Mouse (Mus musculus) adrenal gland, postnatal 36 days (tissue): ENCODE measurements at regions not wholly inside any gene's neighbourhood (a gene's known extent, or its start where the extent isn't known, plus 50 kb on each side); places are given as distances from the start of the nearest gene placed in this dataset. TPM values are rescaled to one million over a fixed set of nuclear protein-coding genes. Genes with fewer than 3 reads are reported as not detected.
A peak's percentile ranks its signal among the peaks of the same experiment; 100 is the strongest.

Source experiments
- DNase-seq, 2 experiments: peaks; one replicate each; pipeline ENCODE4 v3.0.0; 2021; ENCODE audit warnings: mixed read lengths in 1 of 2
- microRNA-seq: library from miRNA; unstranded; fragments of <30 nt; microRNA quantifications from one replicate; pipeline ENCODE4 v1.2.0, GENCODE M21; 2021

- DNase-seq, result peak in 1 of 2 experiments; percentile 14
These were observed 563.5 kb downstream of the Gm10330 start for GRCm38 (mm10) chr12:23216521-23216920.

GRCm38 (mm10) chr12:23189546-23189945, 590.5 kb downstream of the Gm10330 start:
- DNase-seq, result peak; percentile 72 to 75

GRCm38 (mm10) chr12:23189110-23189509, 591.0 kb downstream of the Gm10330 start:
- peak; percentile 12 to 13 for DNase-seq

Small RNA genes in the stretch of these regions (microRNA-seq; reads per million reads assigned to microRNA genes)
- gene Gm26140, result not detected
